Mouse (Mus musculus) bone marrow, adult 2 months (tissue): Measurements from ENCODE around the gene Lce3a. TPM values are rescaled to one million over a fixed set of nuclear protein-coding genes. Genes with fewer than 3 reads are reported as not detected.

Source experiments
- H3K27ac ChIP-seq: fragments of 200-500 bp; 2 replicates; pipeline ENCODE4 v1.5.1; 2012; ENCODE audit warnings: low read depth, mild to moderate bottlenecking, control low read depth, inconsistent platforms, low read length; ENCODE audit not compliant: control insufficient read depth, poor library complexity, insufficient read depth
- H3K4me1 ChIP-seq: fragments of 200-500 bp; 2 replicates; pipeline ENCODE4 v1.6.1; 2011; ENCODE audit warnings: low read length; ENCODE audit not compliant: control insufficient read depth, insufficient read depth
- H3K4me3 ChIP-seq: fragments of 200-500 bp; replicated peaks from 2 replicates; pipeline ENCODE3; 2011; ENCODE audit warnings: mild to moderate bottlenecking, low read depth, low read length, control low read depth; ENCODE audit not compliant: control insufficient read depth
- CTCF ChIP-seq: fragments of 200-500 bp; IDR thresholded peaks from 2 replicates; pipeline ENCODE4 v1.5.1; 2011; ENCODE audit warnings: low read length, control low read depth; ENCODE audit not compliant: control insufficient read depth, insufficient read depth
- POLR2A ChIP-seq: fragments of 200-500 bp; IDR thresholded peaks from 2 replicates; pipeline ENCODE4 v1.6.1; 2011; ENCODE audit warnings: low read depth, mild to moderate bottlenecking, control low read depth, low read length, borderline replicate concordance; ENCODE audit not compliant: control insufficient read depth
- WGBS: fragments of 180-500 bp; shearing (Covaris S2); methylation state at CpG from one replicate; pipeline ENCODE4 v1.1.7; 2018; 5-methylcytosine and 5-hydroxymethylcytosine counted together
- polyA plus RNA-seq: library from polyadenylated mRNA; stranded (reverse); fragments of >200 nt; gene quantifications from 2 replicates; pipeline ENCODE4 v1.2.4, GENCODE M21; 2011; ENCODE audit warnings: low replicate concordance; ENCODE audit not compliant: missing spikeins, insufficient read depth, insufficient read length

Gene Lce3a
- polyA plus RNA-seq = not detected in 2 replicates

DNA sequence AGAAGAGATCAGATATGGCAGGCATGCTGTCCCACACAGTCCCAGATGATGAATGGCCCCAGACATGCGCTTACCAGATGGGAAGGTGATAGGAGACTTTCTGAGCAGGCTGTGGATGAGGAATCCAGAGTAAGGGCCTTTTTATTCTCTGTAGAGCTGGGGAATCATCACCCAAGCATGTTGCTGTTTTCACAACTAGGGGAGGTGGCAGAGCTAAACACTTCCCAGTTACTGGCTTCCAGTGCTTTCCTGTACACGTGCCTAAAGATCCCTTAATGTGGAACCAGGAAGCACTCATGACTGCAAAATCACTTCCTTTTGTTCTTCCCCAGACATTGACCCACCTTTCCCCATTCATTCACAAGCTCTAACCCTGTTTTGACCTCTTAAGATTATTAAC lies at the start of gene Lce3a:
Gene Lce3a, minus strand, starts transcription at position 101 of the 400 bp plus-strand sequence.
- Histone ChIP-seq H3K4me3 (no peak within 1 kb of the TSS), H3K27ac (no peak within 1 kb of the TSS), H3K4me1 (no peaks in the 10 kb centered on the region)
- 36% methylated on average over 2 of the region's 2 CpGs for WGBS
- TF ChIP-seq CTCF = no peak
- TF ChIP-seq POLR2A = no peak

DNA sequence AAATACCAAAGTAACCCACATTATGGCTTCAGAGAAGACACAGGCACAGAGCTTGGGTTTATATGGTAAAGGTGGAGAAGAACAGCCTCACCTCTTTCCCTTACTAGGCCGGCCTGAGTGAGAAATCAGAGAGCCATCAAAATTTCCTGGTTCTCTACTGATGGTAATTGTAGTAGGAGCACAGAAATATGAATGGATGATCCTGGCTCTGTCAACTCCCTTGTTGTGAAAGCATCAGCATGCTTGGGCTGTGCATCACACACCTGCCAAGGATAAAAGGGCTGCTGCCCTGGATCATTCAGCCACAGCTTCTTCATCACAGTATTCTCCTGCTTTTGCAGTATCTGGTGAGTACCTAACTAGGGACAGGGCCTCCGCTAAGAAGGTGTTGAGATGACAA lies 40.7 kb upstream of the Lce3a start, which contains the start of gene Lce3e:
Gene Lce3e, plus strand, starts transcription at position 301 of the 400 bp plus-strand sequence.
- WGBS = 79% methylated on average over 2 of the region's 2 CpGs
- no peak for TF ChIP-seq CTCF
- no peak for TF ChIP-seq POLR2A
- Histone ChIP-seq H3K4me3 (no peak within 1 kb of the TSS), H3K27ac (no peak within 1 kb of the TSS), H3K4me1 (no peaks in the 10 kb centered on the region)

DNA sequence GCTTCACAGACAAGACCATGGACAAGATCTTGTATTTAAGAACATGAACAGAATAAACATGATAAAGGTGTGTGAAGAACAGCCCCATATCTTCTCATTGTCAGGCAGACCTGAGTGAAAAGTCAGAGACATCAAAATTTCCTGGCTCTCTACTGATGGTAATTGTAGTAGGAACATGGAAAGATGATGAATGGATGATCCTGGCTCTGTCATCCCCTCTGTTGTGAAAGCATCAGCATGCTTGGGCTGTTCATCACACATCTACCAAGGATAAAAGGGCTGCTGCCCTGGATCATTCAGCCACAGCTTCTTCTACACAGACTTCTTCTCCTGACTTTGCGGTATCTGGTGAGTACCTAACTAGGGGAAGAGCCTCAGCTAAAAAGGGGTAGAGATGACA lies 31.1 kb upstream of the Lce3a start, which contains the start of gene Lce3d:
Gene Lce3d, plus strand, starts transcription at position 301 of the 400 bp plus-strand sequence.
- no peaks in the 10 kb centered on the region for H3K4me1 ChIP-seq
- 81% methylated on average over 1 of the region's 1 CpGs for WGBS
- no peak for TF ChIP-seq CTCF
- TF ChIP-seq POLR2A = no peak

DNA sequence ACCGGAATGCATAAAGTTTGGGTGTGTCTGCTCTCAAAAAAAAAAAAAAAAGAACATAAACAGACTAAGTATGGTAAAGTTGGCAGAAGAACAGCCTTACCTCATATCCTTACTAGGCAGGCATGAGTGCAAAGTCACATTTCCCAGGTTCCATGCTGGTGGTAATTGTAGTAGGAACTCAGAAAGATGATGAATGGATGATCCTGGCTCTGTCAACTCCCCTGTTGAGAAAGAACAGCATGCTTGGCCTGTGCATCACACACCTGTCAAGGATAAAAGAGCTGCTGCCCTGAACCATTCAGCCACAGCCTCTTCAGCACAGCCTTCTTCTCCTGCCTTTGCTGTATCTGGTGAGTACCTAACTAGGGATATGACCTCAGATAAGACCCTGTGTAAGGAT lies 18.2 kb upstream of the Lce3a start, which contains the start of gene Lce3c:
Gene Lce3c, plus strand, starts transcription at position 301 of the 400 bp plus-strand sequence.
- Histone ChIP-seq H3K4me3 (no peak within 1 kb of the TSS), H3K4me1 (no peaks in the 10 kb centered on the region), H3K27ac (no peak within 1 kb of the TSS)
- WGBS = 68% methylated on average over 1 of the region's 1 CpGs
- TF ChIP-seq POLR2A (no peak), CTCF (no peak)

More for the DNA sequence above, 31.1 kb upstream of the Lce3a start, which contains the start of gene Lce3d:
- Histone ChIP-seq H3K4me3 (no peak within 1 kb of the TSS), H3K27ac (no peak within 1 kb of the TSS)

DNA sequence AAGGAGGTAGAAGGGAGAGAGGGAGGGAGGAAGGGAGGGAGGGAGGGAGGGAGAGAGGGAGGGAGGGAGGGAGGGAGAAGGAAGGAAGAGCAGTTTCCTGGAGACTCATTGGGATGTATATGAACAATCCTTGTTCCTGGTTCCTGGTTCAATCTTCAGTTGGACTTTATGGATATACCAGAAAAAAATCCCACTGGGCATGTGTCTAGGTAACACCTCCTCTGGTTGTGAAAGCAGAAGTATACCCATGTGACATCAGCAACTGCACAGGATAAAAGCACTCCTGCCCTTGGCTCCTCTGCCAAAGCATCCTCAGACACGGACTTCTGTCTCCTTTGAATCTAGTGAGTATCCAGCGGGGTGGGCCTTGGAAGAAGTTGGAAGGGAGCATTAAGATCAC lies 6.6 kb upstream of the Lce3a start, which contains the start of gene Lce3b:
Gene Lce3b, plus strand, starts transcription at position 301 of the 400 bp plus-strand sequence.
- WGBS = 43% methylated on average over 2 of the region's 2 CpGs
- no peaks in the 10 kb centered on the region for H3K4me1 ChIP-seq
- no peak within 1 kb of the TSS for H3K27ac ChIP-seq
- TF ChIP-seq CTCF = no peak
- no peak within 1 kb of the TSS for H3K4me3 ChIP-seq

DNA sequence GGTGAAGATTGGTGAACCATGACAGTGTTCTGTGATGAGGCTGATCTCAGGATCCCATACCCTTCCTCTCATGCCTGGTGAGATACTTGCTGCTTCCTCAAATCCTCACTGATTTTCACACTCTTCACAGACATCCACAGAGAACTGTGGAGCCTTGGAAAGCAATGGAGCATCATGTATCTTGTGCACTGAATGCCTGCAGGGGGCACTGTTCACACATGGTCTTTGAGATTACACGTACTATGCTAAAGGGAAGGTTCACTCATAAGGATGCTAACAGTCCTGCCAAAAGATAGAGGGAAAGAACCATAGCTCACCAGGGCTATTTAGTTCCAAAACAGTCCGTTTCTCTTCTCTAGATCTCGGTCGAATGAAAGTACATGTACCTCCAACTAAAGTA lies 5.7 kb downstream of the Lce3a start:
- 52% methylated on average over 4 of the region's 4 CpGs for WGBS
- Histone ChIP-seq H3K4me1 (no peaks in the 10 kb centered on the region), H3K27ac (no peak overlapping the region), H3K4me3 (no peak overlapping the region)
- TF ChIP-seq CTCF = no peak
- no peak for TF ChIP-seq POLR2A

DNA sequence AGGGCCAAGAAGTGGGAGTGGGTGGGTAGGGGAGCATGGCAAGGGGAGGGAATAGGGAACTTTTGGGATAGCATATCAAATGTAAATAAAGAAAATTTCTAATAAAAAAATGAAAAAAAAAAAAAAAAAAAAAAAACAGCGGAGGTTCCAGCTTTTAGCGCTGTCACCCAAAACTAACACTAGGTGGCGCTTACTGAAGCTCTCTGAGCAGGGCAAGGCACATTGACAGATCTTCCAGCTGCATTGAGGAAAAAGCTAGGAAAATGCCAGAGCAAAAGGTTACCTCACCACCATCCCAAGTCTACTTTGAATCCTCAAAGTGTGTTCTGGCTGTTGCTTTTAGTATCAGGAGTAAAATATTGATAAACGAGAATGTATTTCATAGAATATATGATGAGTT lies 18.5 kb downstream of the Lce3a start:
- no peaks in the 10 kb centered on the region for H3K4me1 ChIP-seq
- TF ChIP-seq CTCF (no peak), POLR2A (no peak)
- no peak overlapping the region for H3K4me3 ChIP-seq
- no peak overlapping the region for H3K27ac ChIP-seq
- WGBS = 24% methylated on average over 4 of the region's 4 CpGs

DNA sequence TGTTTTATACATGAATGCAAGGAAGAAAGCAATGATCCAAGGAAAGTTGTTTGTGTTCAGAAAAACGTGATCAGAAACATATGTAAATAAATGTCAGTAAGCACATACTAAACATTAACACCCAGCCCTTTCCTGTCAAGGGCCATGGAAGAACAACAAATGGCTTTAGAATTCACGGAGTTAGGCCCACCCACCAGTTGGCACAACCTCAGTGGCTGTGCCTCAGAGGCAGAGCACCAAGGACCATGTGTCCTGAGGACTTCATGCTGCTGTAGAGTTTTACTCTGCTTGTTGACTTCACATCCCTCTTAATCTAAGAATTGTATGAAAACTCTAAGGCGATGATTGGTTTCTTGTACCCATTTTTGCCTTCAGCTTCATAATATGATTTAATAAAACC lies 20.8 kb downstream of the Lce3a start:
- Histone ChIP-seq H3K4me1 (no peaks in the 10 kb centered on the region), H3K27ac (no peak overlapping the region), H3K4me3 (no peak overlapping the region)
- TF ChIP-seq CTCF (no peak), POLR2A (no peak)
- 46% methylated on average over 3 of the region's 3 CpGs for WGBS

DNA sequence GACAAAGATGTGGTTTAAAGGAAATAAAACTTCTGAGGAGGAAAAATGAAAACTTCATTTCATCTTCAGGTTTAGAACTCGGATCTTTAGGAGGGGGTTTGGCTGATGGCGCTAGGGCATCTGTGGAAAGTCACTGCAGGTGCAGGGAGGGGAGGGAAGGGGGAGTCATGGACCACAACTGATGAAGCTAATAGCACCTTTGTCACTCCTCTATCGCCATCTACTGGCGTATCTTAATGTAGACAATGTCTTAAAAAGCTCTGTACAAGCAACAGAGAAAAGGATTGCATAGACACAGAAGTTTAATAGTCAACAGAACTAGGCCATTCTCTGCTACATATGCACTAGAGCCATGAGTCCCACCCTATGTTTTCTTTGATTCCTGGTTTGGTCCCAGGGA lies 22.4 kb downstream of the Lce3a start:
- WGBS = 18% methylated on average over 4 of the region's 4 CpGs
- Histone ChIP-seq H3K4me3 (no peak overlapping the region), H3K27ac (no peak overlapping the region), H3K4me1 (no peaks in the 10 kb centered on the region)
- TF ChIP-seq CTCF (no peak), POLR2A (no peak)
